Mouse (Mus musculus) testis, adult 2 months (tissue): ENCODE results near the gene Ccdc85c. TPM values are rescaled to one million over a fixed set of nuclear protein-coding genes. Genes with fewer than 3 reads are reported as not detected.

Experiments
- H3K27ac ChIP-seq: fragments of 200-500 bp; 2 replicates; pipeline ENCODE4 v1.5.1; 2012; ENCODE audit warnings: low read depth, low read length; ENCODE audit not compliant: control insufficient read depth, insufficient read depth
- H3K27me3 ChIP-seq: fragments of 200-500 bp; 2 replicates; pipeline ENCODE4 v1.6.1; 2012; ENCODE audit warnings: mild to moderate bottlenecking, low read length, moderate library complexity; ENCODE audit not compliant: control insufficient read depth, insufficient read depth
- H3K36me3 ChIP-seq: fragments of 200-500 bp; 2 replicates; pipeline ENCODE4 v1.6.1; 2012; ENCODE audit warnings: mild to moderate bottlenecking, low read length; ENCODE audit not compliant: control insufficient read depth, insufficient read depth
- H3K4me1 ChIP-seq: fragments of 200-500 bp; 2 replicates; pipeline ENCODE4 v1.6.1; 2012; ENCODE audit warnings: low read length; ENCODE audit not compliant: control insufficient read depth, insufficient read depth
- H3K4me3 ChIP-seq: fragments of 200-500 bp; 2 replicates; pipeline ENCODE4 v1.5.1; 2012; ENCODE audit warnings: low read depth, mild to moderate bottlenecking, low read length, moderate library complexity, mixed read lengths; ENCODE audit not compliant: control insufficient read depth
- CTCF ChIP-seq: fragments of 200-500 bp; IDR thresholded peaks from 2 replicates; pipeline ENCODE4 v1.5.1; 2012; ENCODE audit warnings: low read depth, mild to moderate bottlenecking, inconsistent platforms, low read length, moderate library complexity; ENCODE audit not compliant: control insufficient read depth, insufficient read depth, insufficient replicate concordance
- POLR2A ChIP-seq: fragments of 200-500 bp; IDR thresholded peaks from 2 replicates; pipeline ENCODE4 v1.6.1; 2012; ENCODE audit warnings: low read depth, mild to moderate bottlenecking, inconsistent platforms, low read length, moderate library complexity; ENCODE audit not compliant: control insufficient read depth
- polyA plus RNA-seq: library from polyadenylated mRNA; depleted of rRNA; stranded (reverse); fragments of >200 nt; gene quantifications from 2 replicates; pipeline ENCODE4 v1.2.3, GENCODE M21; 2012

The Ccdc85c gene
- polyA plus RNA-seq, 1 experiment = 22.6 TPM

- TF ChIP-seq POLR2A (no peak), CTCF (no peak)
- Histone ChIP-seq H3K4me3 (no peak overlapping the region), H3K4me1 (no peaks in the 10 kb centered on the region; the same call in 1 of the 2 replicates), H3K27ac (no peak overlapping the region), H3K27me3 (no peaks in the 10 kb centered on the region), H3K36me3 (no peaks in the 10 kb centered on the region)
These were observed 48.3 kb downstream of the Ccdc85c start for GRCm38 (mm10) chr12:108226941-108227340.

- TF ChIP-seq CTCF (no peak), POLR2A (no peak)
- no peak overlapping the region for H3K4me3 ChIP-seq
- H3K27me3 ChIP-seq = no peaks in the 10 kb centered on the region
- no peaks in the 10 kb centered on the region for H3K36me3 ChIP-seq
- H3K4me1 ChIP-seq = no peaks in the 10 kb centered on the region; the same call in 1 of the 2 replicates
- H3K27ac ChIP-seq = no peak overlapping the region
These were observed 49.0 kb downstream of the Ccdc85c start for GRCm38 (mm10) chr12:108226216-108226615.

- Histone ChIP-seq H3K4me3 (no peak overlapping the region), H3K36me3 (no peaks in the 10 kb centered on the region), H3K27ac (no peak overlapping the region), H3K4me1 (no peaks in the 10 kb centered on the region; the same call in 1 of the 2 replicates), H3K27me3 (no peaks in the 10 kb centered on the region)
- TF ChIP-seq CTCF = no peak
- no peak for TF ChIP-seq POLR2A
These were observed 49.4 kb downstream of the Ccdc85c start for GRCm38 (mm10) chr12:108225781-108226180.

- Histone ChIP-seq H3K27me3 (no peaks in the 10 kb centered on the region), H3K4me1 (no peaks in the 10 kb centered on the region; the same call in 1 of the 2 replicates), H3K4me3 (no peak overlapping the region), H3K36me3 (no peaks in the 10 kb centered on the region), H3K27ac (no peak overlapping the region)
- TF ChIP-seq POLR2A (no peak), CTCF (no peak)
These were observed 51.9 kb downstream of the Ccdc85c start for GRCm38 (mm10) chr12:108223357-108223756.

- H3K27me3 ChIP-seq = no peaks in the 10 kb centered on the region
- TF ChIP-seq POLR2A (no peak), CTCF (no peak)
- no peak overlapping the region for H3K4me3 ChIP-seq
- H3K4me1 ChIP-seq = no peaks in the 10 kb centered on the region; the same call in 1 of the 2 replicates
- no peaks in the 10 kb centered on the region for H3K36me3 ChIP-seq
- H3K27ac ChIP-seq = no peak overlapping the region
These were observed 53.5 kb downstream of the Ccdc85c start for GRCm38 (mm10) chr12:108221712-108222111.

GRCm38 (mm10) chr12:108221206-108221605 lies 54.0 kb downstream of the Ccdc85c start:
- Histone ChIP-seq H3K27me3 (no peaks in the 10 kb centered on the region), H3K4me1 (no peaks in the 10 kb centered on the region; the same call in 1 of the 2 replicates), H3K36me3 (no peaks in the 10 kb centered on the region), H3K4me3 (no peak overlapping the region), H3K27ac (no peak overlapping the region)
- TF ChIP-seq POLR2A (no peak), CTCF (no peak)

- no peaks in the 10 kb centered on the region; the same call in 1 of the 2 replicates for H3K4me1 ChIP-seq
- no peak overlapping the region for H3K4me3 ChIP-seq
- H3K27me3 ChIP-seq = no peaks in the 10 kb centered on the region
These were observed 54.6 kb downstream of the Ccdc85c start for GRCm38 (mm10) chr12:108220621-108221020.

More at GRCm38 (mm10) chr12:108220621-108221020, 54.6 kb downstream of the Ccdc85c start:
- Histone ChIP-seq H3K27ac (no peak overlapping the region), H3K36me3 (no peaks in the 10 kb centered on the region)
- TF ChIP-seq POLR2A (no peak), CTCF (no peak)
